Mouse (Mus musculus): ENCODE results near the gene Lypd5.

GRCm38 (mm10) chr7:24394054-24394453 is 45.1 kb downstream of the Lypd5 start:
- TF ChIP-seq CTCF (IDR thresholded peaks at IDR 0.05; ENCODE audit: extremely low read depth, insufficient read depth, insufficient read length, insufficient replicate concordance): no peak
- TF ChIP-seq POLR2A (IDR thresholded peaks at IDR 0.05; ENCODE audit: low read depth, low read length): no peak

Data from spleen, adult 2 months (tissue).